Mouse (Mus musculus) G1E-ER4 (cell line): ENCODE results near the gene Sln. TPM values are rescaled to one million over a fixed set of nuclear protein-coding genes. Genes with fewer than 3 reads are reported as not detected.

Experiments
- GATA1 ChIP-seq: IDR thresholded peaks from one replicate; pipeline ENCODE4 v1.8.0; 2012; ENCODE audit warnings: low read length, inconsistent platforms
- polyA plus RNA-seq: library from polyadenylated mRNA; stranded (reverse); fragments of >175 nt; gene quantifications from 2 replicates; pipeline ENCODE4 v1.2.3, GENCODE M21; 2012

Sln gene
- not detected in 2 replicates for polyA plus RNA-seq

DNA sequence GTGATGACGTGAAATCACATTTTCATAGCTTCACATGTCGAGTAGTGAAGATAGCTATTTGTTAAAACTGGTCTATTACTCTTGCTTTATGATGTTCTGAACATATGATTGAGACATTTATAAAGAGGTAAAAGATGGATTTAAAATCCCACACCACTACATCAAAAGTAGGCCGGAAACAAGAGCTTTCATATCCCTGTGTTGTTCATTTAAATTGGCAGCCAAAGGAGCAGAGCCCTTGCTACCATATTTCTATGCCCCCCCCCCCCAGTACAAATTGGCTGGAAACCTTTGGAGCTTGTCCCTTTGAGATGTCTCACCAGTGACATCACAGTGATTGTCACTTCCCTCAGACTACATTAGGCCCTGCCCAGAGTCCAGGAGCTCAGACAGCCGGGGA is at the start of gene Sln:
Gene Sln, plus strand, starts transcription at position 301 of the 400 bp plus-strand sequence.
- no peak for TF ChIP-seq GATA1

DNA sequence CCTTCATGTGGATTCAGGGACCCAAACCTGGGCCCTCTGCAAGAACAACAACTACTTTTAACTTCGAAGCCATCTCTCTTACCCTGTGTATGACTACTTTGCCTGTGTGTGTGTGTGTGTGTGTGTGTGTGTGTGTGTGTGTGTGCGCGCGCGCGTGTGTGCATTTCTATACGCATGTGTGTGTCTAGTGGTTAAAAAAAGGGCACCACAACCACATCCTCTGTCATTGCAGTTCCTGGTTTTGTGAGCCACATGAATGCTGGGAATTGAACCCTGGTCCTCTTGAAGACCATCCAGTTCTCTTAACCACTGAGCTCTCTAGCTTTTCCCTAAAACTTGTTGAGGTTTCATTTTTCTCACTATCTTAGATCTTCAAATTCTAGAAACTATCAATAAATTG is 47.0 kb upstream of the Sln start:
- TF ChIP-seq GATA1 = no peak

DNA sequence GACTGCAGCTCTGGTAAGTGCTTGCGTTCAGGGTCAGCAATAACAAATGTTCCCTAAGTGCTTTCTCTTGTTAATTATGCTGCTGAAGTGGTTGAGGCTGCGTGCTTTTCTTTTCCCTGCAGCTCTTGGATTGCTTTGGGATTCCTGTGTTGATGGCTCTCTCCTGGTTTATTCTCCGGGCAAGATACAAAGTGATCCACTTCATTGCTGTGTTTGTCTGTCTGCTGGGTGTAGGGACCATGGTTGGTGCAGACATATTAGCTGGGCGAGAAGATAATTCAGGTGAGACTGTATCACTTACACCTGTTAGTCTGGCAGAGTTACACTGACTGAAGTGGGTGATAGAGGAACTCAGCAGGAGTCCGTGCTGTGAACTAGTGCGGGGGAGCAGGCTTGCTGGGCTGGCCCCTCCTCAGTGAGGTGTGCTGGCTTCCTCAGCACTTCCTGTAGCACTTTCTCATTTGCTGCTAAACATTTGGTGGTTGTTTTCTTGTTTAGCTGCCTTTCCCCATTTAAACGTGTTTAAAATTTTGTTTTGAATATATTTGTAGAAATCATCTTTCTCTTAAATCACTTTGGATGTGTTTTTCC is 43.4 kb upstream of the Sln start:
- TF ChIP-seq GATA1 = no peak

GRCm38 (mm10) chr9:53813418-53813817 is 36.5 kb upstream of the Sln start:
- no peak for TF ChIP-seq GATA1

DNA sequence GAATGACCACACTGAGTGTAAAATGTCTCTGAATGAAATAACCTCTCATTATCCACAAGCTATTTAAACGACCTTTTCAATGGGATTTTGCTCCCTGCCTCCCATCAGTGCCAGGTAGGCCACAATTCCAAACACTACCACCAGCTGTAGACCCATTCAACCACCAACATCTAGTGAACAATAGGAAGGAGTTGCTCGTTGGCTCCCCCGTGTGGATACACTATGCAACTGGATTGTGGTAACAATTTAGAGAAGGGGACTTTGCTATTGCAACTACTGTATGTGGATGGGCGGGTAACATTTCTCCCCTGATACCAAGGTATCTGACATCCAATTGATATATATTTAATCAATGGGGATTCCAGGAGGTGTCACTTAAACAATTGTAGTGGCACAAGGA is 31.2 kb upstream of the Sln start:
- no peak for TF ChIP-seq GATA1

DNA sequence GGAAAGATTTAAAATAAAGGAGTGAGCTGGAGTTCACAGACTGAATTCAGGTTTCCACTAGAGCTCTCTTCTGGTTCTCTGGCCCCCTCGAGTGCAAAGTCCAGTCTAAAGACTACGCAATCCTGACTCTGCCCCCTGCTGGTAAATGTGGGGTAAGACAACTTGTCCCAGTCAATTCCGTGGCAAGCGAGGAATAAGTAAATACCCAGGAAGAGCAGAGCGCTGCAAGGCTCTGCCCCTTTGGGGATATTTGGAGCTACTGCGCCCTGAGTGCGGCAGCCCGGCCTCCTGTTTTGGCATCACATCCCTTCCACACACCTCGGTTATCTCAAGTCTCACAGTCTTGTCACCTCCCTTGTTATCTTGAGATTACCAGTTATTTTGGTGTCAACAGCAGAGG is 24.6 kb upstream of the Sln start:
- TF ChIP-seq GATA1 = no peak

- no peak for TF ChIP-seq GATA1
Measured at GRCm38 (mm10) chr9:53829081-53829865, 20.7 kb upstream of the Sln start.

DNA sequence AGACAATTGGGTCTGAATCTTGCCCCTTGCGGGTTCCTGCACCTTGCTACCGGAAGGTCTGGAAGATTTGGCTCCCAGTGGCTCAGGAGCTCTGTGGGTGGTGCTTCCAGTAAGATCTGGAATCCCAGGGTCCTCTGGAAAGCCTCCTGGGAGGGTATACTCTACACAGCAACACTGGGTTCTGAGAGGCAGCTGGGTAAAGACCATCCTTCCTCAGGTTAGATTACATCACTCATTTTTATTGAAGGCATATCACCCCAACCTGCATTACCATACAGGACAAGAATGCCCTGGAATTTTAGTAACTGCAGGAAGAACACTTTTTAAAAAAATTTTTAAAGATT is 20.1 kb upstream of the Sln start:
- no peak for TF ChIP-seq GATA1

GRCm38 (mm10) chr9:53835039-53835438 is 14.9 kb upstream of the Sln start:
- TF ChIP-seq GATA1 = no peak

- TF ChIP-seq GATA1 = no peak
Measured at GRCm38 (mm10) chr9:53835976-53836375, 14.0 kb upstream of the Sln start.

GRCm38 (mm10) chr9:53838816-53839215 is 11.1 kb upstream of the Sln start:
- no peak for TF ChIP-seq GATA1

DNA sequence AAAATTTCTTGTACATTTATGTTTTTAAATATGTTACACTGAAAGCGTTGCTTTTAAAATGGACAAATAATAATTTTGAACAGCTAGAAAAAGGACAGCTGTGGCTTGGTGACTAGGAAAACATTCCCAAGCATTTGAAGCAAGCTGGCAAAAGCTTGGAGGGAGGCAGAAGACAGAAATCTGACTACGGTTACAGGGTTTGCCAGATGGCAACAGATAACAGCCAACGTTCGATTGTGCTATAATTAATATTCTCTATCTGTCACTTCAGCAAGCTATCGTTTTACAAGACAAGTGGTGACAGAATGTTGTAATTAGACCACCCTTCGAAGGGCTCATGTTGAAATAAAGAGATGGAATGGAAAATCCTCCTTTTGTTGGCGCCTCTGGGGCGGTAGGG is 1.4 kb upstream of the Sln start:
- TF ChIP-seq GATA1 = no peak

- no peak for TF ChIP-seq GATA1
Measured at GRCm38 (mm10) chr9:53852158-53852557, 2.2 kb downstream of the Sln start.

- TF ChIP-seq GATA1 = no peak
Measured at GRCm38 (mm10) chr9:53853672-53854071, 3.7 kb downstream of the Sln start.

- no peak for TF ChIP-seq GATA1
Measured at GRCm38 (mm10) chr9:53854525-53854924, 4.6 kb downstream of the Sln start.

- no peak for TF ChIP-seq GATA1
Measured at GRCm38 (mm10) chr9:53857864-53858263, 7.9 kb downstream of the Sln start.

GRCm38 (mm10) chr9:53873239-53873638 is 23.3 kb downstream of the Sln start:
- no peak for TF ChIP-seq GATA1

DNA sequence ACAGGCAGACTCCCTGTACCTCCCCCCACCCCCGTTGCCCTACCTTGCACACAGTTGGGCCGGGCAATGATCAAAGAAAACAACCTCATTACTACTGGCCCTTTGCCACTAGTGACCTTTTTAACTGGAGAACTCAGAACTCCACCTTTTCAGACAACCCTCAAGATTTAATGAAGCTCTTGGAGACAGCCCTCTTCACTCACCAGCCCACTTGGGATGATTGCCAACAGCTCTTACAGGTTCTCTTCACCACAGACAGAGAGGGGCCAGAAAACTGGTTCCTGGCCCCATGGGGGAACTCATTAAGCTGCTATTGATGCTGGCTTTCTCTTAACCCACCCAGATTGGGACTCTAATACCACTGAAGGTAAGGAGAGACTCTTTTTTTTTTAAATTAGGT is 27.5 kb downstream of the Sln start:
- no peak for TF ChIP-seq GATA1
